In the genomic region with DNA sequence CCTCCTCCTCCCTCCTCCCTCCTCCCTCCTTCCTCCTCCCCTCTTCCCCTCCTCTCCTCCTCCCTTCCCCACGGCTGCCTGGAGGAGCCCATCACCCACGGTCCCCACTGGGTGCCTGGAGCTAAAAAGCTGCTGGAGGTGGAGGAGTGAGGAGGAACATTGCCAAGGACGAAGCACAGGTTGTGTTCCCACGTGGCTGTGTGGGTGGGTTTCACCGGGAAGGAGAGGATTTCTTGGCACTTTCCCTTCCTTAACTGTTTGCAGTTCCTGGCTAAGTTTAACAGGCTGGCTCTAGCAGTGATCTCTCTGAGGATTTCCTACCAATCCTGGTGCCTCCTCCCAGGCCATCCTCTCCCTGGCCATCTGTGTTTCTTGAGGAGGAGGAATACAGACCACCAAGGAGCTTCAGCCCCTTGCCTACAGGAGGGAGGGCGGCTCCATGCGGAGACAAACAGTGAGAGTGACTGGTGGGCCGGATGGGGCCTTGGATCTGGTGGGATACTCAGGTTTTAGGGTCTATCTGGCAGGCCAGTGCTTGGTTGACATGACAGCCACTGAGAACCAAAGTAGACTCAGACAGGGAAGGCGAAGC, we compare ENCODE assay signal across 13 mouse cellular contexts. TPM values are rescaled to one million over a fixed set of nuclear protein-coding genes. Genes with fewer than 3 reads are reported as not detected.
DNase-seq lines count a peak whose midpoint lies in the region; ATAC-seq lines count a peak whose summit lies in the region.
"Had no signal": no experiment of that assay in that cellular context is flagged by ENCODE, and none has a peak within 500 bp of the region (broad histone marks: within the 10 kb centered on the region; RNA-seq: fewer than 3 reads in every experiment).

No protein-coding gene starts in this region.

- H3K36me3 ChIP-seq in heart, embryonic 11.5 days (ENCODE audit: control insufficient read depth, insufficient read depth, low read length), result no peaks in the 10 kb centered on the region
- H3K36me3 ChIP-seq: forebrain, embryonic 15.5 days; neural tube, embryonic 12.5 days had no signal

- DNase-seq in heart, adult 11 months, result peak; percentile 91
- no peak for DNase-seq in heart, postnatal 14 days
- peak; percentile 57 for DNase-seq in fat pad, adult 2 months (ENCODE audit: extremely low read depth, low read depth, low spot score)
- DNase-seq in layer of hippocampus, adult 8-10 months (ENCODE audit: low spot score in 2 of 2), result peak; percentile 77 to 79
- peak; percentile 91 to 95 for DNase-seq in right cerebral cortex, postnatal 10 days (ENCODE audit: low spot score in 2 of 2)
- no peak for DNase-seq in adrenal gland, postnatal 14 days

- peaks cover 12% of the 10 kb centered on the region; the same call in 1 of the 2 replicates for H3K27me3 ChIP-seq in heart, embryonic 11.5 days (ENCODE audit: control insufficient read depth, insufficient read depth, low read length)
- H3K27me3 ChIP-seq: forebrain, embryonic 15.5 days; megakaryocyte, embryonic 14.5 days; neural tube, embryonic 12.5 days had no signal

- H3K27ac ChIP-seq in heart, embryonic 11.5 days (ENCODE audit: low read depth, low read length), result no peak overlapping the region
- H3K27ac ChIP-seq: kidney, postnatal 0 days; liver, embryonic 14.5 days; neural tube, embryonic 12.5 days had no signal

- H3K9ac ChIP-seq in heart, embryonic 11.5 days (ENCODE audit: low read depth, low read length), result no peak overlapping the region
- H3K9ac ChIP-seq: forebrain, embryonic 15.5 days; liver, embryonic 14.5 days; neural tube, embryonic 12.5 days had no signal

- no peak for ATAC-seq in heart, embryonic 11.5 days (replicated peaks; ENCODE audit: insufficient number of reproducible peaks, low FRiP score, low TSS enrichment)
- ATAC-seq: activated CD4-positive, CD25-positive, alpha-beta regulatory T cell, adult 4 months; forebrain, embryonic 15.5 days had no signal

- H3K4me2 ChIP-seq in heart, embryonic 11.5 days, result no peak overlapping the region
- H3K4me2 ChIP-seq: forebrain, embryonic 15.5 days; neural tube, embryonic 12.5 days had no signal

- no peaks in the 10 kb centered on the region for H3K9me3 ChIP-seq in heart, embryonic 11.5 days (replicated peaks; ENCODE audit: control insufficient read depth, low read length)
- H3K9me3 ChIP-seq: forebrain, embryonic 15.5 days; megakaryocyte, embryonic 14.5 days; neural tube, embryonic 12.5 days had no signal

- 60% methylated on average over 8 of the region's 9 CpGs for WGBS in heart, embryonic 11.5 days (ENCODE audit: insufficient replicate concordance)

- H3K4me1 ChIP-seq in heart, embryonic 11.5 days (ENCODE audit: control insufficient read depth, insufficient read depth, low read length), result peaks cover 18% of the 10 kb centered on the region

- no peak overlapping the region for H3K4me3 ChIP-seq in heart, embryonic 11.5 days (ENCODE audit: low read depth, low read length)
- H3K4me3 ChIP-seq: forebrain, embryonic 15.5 days; megakaryocyte, embryonic 14.5 days; neural tube, embryonic 12.5 days had no signal

- intact Hi-C loops in heart, postnatal 14 days (cut with DNase I), result no loop called here

RNA-seq across cellular contexts. Expression of gene Ttc7, which starts 45.6 kb away (rescaled TPM):
- total RNA-seq in heart, postnatal 14 days (2021), result 1 to 10 TPM; 6.7 to 8.2 TPM
- 1 to 10 TPM; 7.8 to 10.0 (median 8.5) TPM for total RNA-seq in layer of hippocampus, adult 8-10 months (2022)
- 1.4 and 1.9 TPM in 2 replicates for polyA plus RNA-seq in heart, embryonic 11.5 days (2014; fragmentation: Nextera tagmentation; extraction: Ambion mirVana)
- 13.2 TPM in 2 replicates for total RNA-seq in adrenal gland, postnatal 14 days (2021)

Comparison
In these comparisons a context has a peak if more than half of its experiments do, and no peak if none do; other contexts are left out.
1. DNase-seq: peak in heart, adult 11 months (single experiment), fat pad, adult 2 months (single experiment), layer of hippocampus, adult 8-10 months (2 of 2) and right cerebral cortex, postnatal 10 days (2 of 2); none in heart, postnatal 14 days (0 of 2) and adrenal gland, postnatal 14 days (single experiment).